Mouse (Mus musculus): Measurements from ENCODE around the gene Fam53a. TPM values are rescaled to one million over a fixed set of nuclear protein-coding genes. Genes with fewer than 3 reads are reported as not detected.

Fam53a gene
- polyA plus RNA-seq (2014; fragmentation: Nextera tagmentation; extraction: Ambion mirVana): 63.5 and 64.4 TPM in 2 replicates

GRCm38 (mm10) chr5:33629301-33629987 is at the start of gene Fam53a, which contains the start of gene Gm9903:
Gene Fam53a (minus strand): TSS chr5:33629635.
Gene Gm9903 (plus strand): TSS chr5:33629925.
- peak; percentile 97 for ATAC-seq (ENCODE audit: insufficient read depth)
- WGBS: under 1% methylated on average over 90 of the region's 99 CpGs

DNA sequence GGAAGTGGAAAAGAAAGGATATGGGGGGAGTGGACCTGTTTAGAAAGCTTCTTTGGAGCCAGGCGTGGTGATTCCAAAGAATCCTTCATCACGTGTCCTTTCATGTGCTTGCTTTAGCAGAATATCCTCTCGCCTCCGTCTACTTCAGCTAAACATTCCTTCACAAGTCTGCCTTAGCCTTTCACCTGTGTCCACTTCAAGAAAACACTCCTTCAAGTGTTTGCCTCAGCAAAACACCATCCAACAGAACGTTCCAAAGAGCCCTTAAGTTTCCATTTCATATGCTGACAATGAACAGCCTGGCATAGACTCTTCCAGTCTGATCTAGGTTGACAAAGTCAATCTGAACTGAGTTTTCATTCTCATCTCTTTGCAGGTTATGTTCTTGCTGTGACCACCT is 48.8 kb upstream of the Fam53a start:
- Histone ChIP-seq H3K36me3 (ENCODE audit: insufficient read depth) (peaks cover 5% of the 10 kb centered on the region; the same call in 1 of the 2 replicates), H3K27me3 (ENCODE audit: insufficient read depth, low read length) (no peaks in the 10 kb centered on the region), H3K9ac (no peak overlapping the region), H3K9me3 (ENCODE audit: low read depth, low read length) (no peaks in the 10 kb centered on the region), H3K4me3 (ENCODE audit: low read depth, low read length) (no peak overlapping the region), H3K4me2 (no peak overlapping the region), H3K27ac (ENCODE audit: low read depth) (peak overlapping the region; percentile 61; the same call in 1 of the 2 replicates), H3K4me1 (ENCODE audit: insufficient read depth) (no peaks in the 10 kb centered on the region)
- no peak for ATAC-seq (ENCODE audit: insufficient read depth)
- 44% methylated on average over 5 of the region's 5 CpGs for WGBS
- no peak for TF ChIP-seq CTCF (IDR thresholded peaks at IDR 0.05; ENCODE audit: low read depth)
- peak; percentile 53 for DNase-seq

More at GRCm38 (mm10) chr5:33629301-33629987, at the start of gene Fam53a, which contains the start of gene Gm9903:
- peak within 1 kb of the TSS; percentile 83 for H3K4me2 ChIP-seq
- no peaks in the 10 kb centered on the region for H3K27me3 ChIP-seq (ENCODE audit: insufficient read depth, low read length)
- peaks cover 9% of the 10 kb centered on the region for H3K4me1 ChIP-seq (ENCODE audit: insufficient read depth)
- no peaks in the 10 kb centered on the region for H3K9me3 ChIP-seq (ENCODE audit: low read depth, low read length)
- no peak for TF ChIP-seq CTCF (IDR thresholded peaks at IDR 0.05; ENCODE audit: low read depth)
- H3K4me3 ChIP-seq (ENCODE audit: low read depth, low read length): peak within 1 kb of the TSS; percentile 65
- H3K27ac ChIP-seq (ENCODE audit: low read depth): peak within 1 kb of the TSS; percentile 88
- H3K36me3 ChIP-seq (ENCODE audit: insufficient read depth): no peaks in the 10 kb centered on the region
- H3K9ac ChIP-seq: peak within 1 kb of the TSS; percentile 68
- peak; percentile 99 for DNase-seq

DNA sequence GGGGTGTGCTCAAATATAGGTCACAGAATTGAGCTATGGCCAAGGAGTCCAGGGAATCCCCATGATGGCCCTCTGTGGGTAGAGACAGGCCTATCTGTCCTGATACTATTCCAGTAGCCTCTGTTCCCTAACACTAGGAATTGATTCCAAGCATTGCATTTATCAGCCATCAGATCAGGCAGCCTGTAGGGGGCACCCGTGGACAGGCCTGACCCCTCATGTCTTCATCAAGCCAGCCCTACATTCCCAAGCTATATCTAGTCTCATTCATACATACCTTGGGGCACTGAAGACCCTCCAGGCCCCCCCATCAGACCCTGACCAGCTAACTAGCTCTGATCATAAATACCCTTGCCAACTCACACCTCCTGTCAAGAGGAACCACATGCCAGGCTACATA is 46.5 kb upstream of the Fam53a start:
- TF ChIP-seq CTCF (IDR thresholded peaks at IDR 0.05; ENCODE audit: low read depth): peak; percentile 82
- Histone ChIP-seq H3K9me3 (ENCODE audit: low read depth, low read length) (no peaks in the 10 kb centered on the region), H3K4me2 (no peak overlapping the region), H3K36me3 (ENCODE audit: insufficient read depth) (peaks cover 27% of the 10 kb centered on the region), H3K4me3 (ENCODE audit: low read depth, low read length) (no peak overlapping the region), H3K27ac (ENCODE audit: low read depth) (no peak overlapping the region), H3K9ac (no peak overlapping the region), H3K27me3 (ENCODE audit: insufficient read depth, low read length) (no peaks in the 10 kb centered on the region), H3K4me1 (ENCODE audit: insufficient read depth) (no peaks in the 10 kb centered on the region)
- 0% methylated on average over 1 of the region's 1 CpGs for WGBS
- DNase-seq (peak; percentile 85), ATAC-seq (ENCODE audit: insufficient read depth) (peak; percentile 23; the same call in 1 of the 2 replicates)

DNA sequence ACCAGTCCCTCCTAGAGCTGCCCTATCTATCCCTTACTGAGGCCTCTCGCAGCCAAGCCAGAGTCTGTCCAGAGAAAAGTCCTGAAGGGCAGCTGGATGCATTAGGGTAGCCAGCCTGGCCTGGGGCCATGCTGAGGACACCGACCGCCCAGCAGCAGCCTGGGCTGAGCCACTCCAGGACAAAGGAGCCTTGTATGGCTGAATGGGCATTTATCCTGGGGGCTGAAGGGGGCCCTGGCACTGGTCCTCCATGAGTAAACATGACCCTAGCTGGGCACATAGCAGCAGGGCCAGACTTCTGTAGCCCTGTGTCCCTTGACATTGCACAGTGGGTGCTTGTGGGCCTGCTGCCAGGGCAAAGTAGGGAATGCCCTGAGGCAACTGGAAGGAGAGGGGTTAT is 45.0 kb upstream of the Fam53a start:
- H3K4me2 ChIP-seq: no peak overlapping the region
- no peak overlapping the region; the same call in 1 of the 2 replicates for H3K27ac ChIP-seq (ENCODE audit: low read depth)
- peak; percentile 27; the same call in 1 of the 2 replicates for ATAC-seq (ENCODE audit: insufficient read depth)

DNA sequence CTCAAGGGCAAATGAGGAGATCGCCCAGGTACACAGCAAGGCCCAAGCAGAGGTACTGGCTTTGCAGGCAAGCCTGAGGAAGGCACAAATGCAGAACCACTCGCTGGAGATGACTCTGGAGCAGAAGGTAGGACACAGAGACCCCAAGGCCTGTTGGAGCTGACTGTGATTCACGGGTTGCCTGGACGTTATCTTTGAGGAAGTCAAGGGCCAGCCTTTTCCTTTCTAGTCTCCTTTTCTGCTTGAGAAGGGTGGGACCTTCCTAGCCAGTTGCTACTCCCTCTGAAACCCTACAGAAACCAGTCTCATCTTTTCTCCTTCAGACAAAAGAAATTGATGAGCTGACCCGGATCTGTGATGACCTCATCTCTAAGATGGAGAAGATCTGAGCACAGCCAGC is 42.2 kb upstream of the Fam53a start:
- no peaks in the 10 kb centered on the region for H3K4me1 ChIP-seq (ENCODE audit: insufficient read depth)
- H3K36me3 ChIP-seq (ENCODE audit: insufficient read depth): peaks cover 70% of the 10 kb centered on the region
- no peak overlapping the region for H3K9ac ChIP-seq
- H3K27ac ChIP-seq (ENCODE audit: low read depth): no peak overlapping the region
- ATAC-seq (ENCODE audit: insufficient read depth) (no peak), DNase-seq (no peak)
- no peak overlapping the region for H3K4me3 ChIP-seq (ENCODE audit: low read depth, low read length)
- no peak for TF ChIP-seq CTCF (IDR thresholded peaks at IDR 0.05; ENCODE audit: low read depth)
- H3K27me3 ChIP-seq (ENCODE audit: insufficient read depth, low read length): no peaks in the 10 kb centered on the region
- no peak overlapping the region for H3K4me2 ChIP-seq
- WGBS: 78% methylated on average over 5 of the region's 5 CpGs
- no peaks in the 10 kb centered on the region for H3K9me3 ChIP-seq (ENCODE audit: low read depth, low read length)

More for the DNA sequence above, 45.0 kb upstream of the Fam53a start:
- DNase-seq: no peak
- H3K9ac ChIP-seq: peak overlapping the region; percentile 9; the same call in 1 of the 2 replicates
- WGBS: 70% methylated on average over 3 of the region's 3 CpGs
- H3K4me3 ChIP-seq (ENCODE audit: low read depth, low read length): no peak overlapping the region
- H3K4me1 ChIP-seq (ENCODE audit: insufficient read depth): no peaks in the 10 kb centered on the region
- peaks cover 42% of the 10 kb centered on the region for H3K36me3 ChIP-seq (ENCODE audit: insufficient read depth)
- H3K9me3 ChIP-seq (ENCODE audit: low read depth, low read length): no peaks in the 10 kb centered on the region
- TF ChIP-seq CTCF (IDR thresholded peaks at IDR 0.05; ENCODE audit: low read depth): no peak
- no peaks in the 10 kb centered on the region for H3K27me3 ChIP-seq (ENCODE audit: insufficient read depth, low read length)

- H3K36me3 ChIP-seq (ENCODE audit: insufficient read depth): peaks cover 97% of the 10 kb centered on the region
Observed at GRCm38 (mm10) chr5:33668223-33668622, 38.8 kb upstream of the Fam53a start.

DNA sequence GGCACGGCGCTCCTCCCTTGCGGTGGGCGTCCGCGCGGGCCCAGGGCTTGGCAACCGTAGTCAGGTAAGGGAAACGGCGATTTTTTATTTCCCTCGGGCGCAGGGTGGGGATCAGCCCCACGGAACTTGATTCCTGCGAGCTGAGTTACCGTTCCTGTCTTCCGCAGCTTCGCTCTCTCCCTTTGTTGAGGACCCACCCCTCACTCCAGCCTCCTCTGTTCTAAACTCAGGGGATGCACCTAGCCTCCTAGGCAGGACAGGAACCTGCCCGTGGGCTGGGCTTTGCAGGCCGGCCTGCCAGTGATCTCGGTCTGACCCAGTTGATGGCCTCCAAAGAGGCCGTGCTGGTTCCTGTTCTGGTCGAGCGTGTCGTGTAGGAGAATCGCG is 29.2 kb upstream of the Fam53a start:
- Histone ChIP-seq H3K27ac (ENCODE audit: low read depth) (peak overlapping the region; percentile 93), H3K4me1 (ENCODE audit: insufficient read depth) (0 out of 2 replicates have a peak, but pooled peaks cover 4% of the 10 kb centered on the region), H3K9me3 (ENCODE audit: low read depth, low read length) (no peaks in the 10 kb centered on the region), H3K9ac (peak overlapping the region; percentile 86), H3K4me3 (ENCODE audit: low read depth, low read length) (peak overlapping the region; percentile 87), H3K4me2 (peak overlapping the region; percentile 83), H3K27me3 (ENCODE audit: insufficient read depth, low read length) (no peaks in the 10 kb centered on the region), H3K36me3 (ENCODE audit: insufficient read depth) (peaks cover 55% of the 10 kb centered on the region)
- ATAC-seq (ENCODE audit: insufficient read depth) (peak; percentile 1; the same call in 1 of the 2 replicates), DNase-seq (no peak)
- no peak for TF ChIP-seq CTCF (IDR thresholded peaks at IDR 0.05; ENCODE audit: low read depth)
- WGBS: under 1% methylated on average over 26 of the region's 26 CpGs

More at GRCm38 (mm10) chr5:33668223-33668622, 38.8 kb upstream of the Fam53a start:
- H3K4me2 ChIP-seq: no peak overlapping the region
- H3K4me1 ChIP-seq (ENCODE audit: insufficient read depth): no peaks in the 10 kb centered on the region
- no peaks in the 10 kb centered on the region for H3K27me3 ChIP-seq (ENCODE audit: insufficient read depth, low read length)
- H3K9ac ChIP-seq: no peak overlapping the region
- H3K4me3 ChIP-seq (ENCODE audit: low read depth, low read length): no peak overlapping the region
- no peak; the same call in 1 of the 2 replicates for ATAC-seq (ENCODE audit: insufficient read depth)
- no peak overlapping the region for H3K27ac ChIP-seq (ENCODE audit: low read depth)
- peak; percentile 69 for DNase-seq
- TF ChIP-seq CTCF (IDR thresholded peaks at IDR 0.05; ENCODE audit: low read depth): peak; percentile 54
- no peaks in the 10 kb centered on the region for H3K9me3 ChIP-seq (ENCODE audit: low read depth, low read length)

All from lung, embryonic 14.5 days (tissue).